Mouse (Mus musculus) gastrocnemius, postnatal 10 days (tissue): Measurements from ENCODE around the gene Fam178b. TPM values are rescaled to one million over a fixed set of nuclear protein-coding genes. Genes with fewer than 3 reads are reported as not detected.
A peak's percentile ranks its signal among the peaks of the same experiment; 100 is the strongest.
"Not testable (repeated sequence)": the region's sequence is repeated elsewhere in the genome, so short reads cannot be mapped to it uniquely, and the experiment has no call there.

ENCODE experiments used
- DNase-seq: peaks from one replicate; pipeline ENCODE4 v3.0.0; 2021; ENCODE audit warnings: mixed read lengths
- total RNA-seq, 2 experiments: library from RNA; stranded (reverse); gene quantifications; 2 replicates each; pipeline ENCODE4 v1.2.3; 2021

Gene Fam178b
- total RNA-seq, 2 experiments from 2014 or later: 3.0 to 3.1 TPM

DNA sequence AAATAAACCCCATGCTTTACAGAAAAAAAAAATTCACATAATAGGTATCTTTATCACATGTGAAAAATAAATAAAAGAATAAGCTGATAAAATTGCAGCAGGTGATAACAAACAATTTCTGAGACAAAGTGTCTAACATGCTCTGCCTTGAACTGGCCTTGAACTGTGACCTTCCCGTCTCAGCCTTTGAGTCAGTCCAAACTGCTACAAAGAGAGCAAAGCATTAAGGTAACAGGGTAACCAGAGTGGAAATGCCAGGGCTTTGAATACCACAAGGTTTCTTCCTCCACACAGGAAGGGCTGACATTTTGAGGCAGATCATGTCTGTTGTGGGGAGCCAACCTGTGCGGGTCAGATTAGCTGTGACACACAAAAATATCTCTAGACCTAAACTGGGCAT is 137.6 kb downstream of the Fam178b start:
- DNase-seq: no peak

DNA sequence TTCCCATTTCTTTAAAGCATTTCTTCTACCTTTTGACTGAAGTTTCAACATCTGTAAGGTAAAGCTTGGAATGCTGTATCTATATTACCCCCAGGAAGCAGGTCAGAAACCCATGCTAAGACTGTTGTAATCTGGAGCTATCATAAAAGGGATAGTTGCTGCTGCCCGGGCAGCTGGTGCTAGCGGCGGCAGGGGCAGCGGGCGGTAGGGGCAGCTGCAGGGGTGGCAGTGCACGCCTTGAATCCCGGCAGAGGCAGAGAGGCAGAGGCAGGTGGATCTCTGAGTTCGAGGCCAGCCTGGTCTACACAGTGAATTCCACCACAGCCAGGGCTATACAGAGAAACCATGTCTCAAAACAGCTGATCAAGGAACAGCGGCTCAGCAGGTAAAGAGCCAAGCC is 140.1 kb downstream of the Fam178b start:
- no peak for DNase-seq

DNA sequence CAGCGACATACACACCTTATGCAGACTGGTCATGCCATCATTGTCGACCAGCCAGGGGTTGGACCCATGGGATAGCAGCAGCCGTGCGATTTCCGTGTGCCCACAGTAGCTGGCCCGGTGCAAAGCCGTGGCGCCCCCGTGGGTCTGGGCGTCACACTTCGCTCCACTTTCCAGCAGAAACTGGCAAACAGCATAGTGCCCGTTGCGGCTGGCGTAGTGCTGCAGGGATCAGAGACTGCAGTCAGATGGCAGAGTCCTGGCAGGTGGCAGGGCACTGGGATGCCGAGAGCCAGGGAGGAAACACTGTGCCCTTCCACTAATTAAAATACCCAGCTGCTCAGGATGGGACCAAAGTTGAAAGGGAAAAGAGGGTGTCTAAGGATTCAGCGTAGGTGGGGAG is 141.1 kb downstream of the Fam178b start:
- no peak for DNase-seq

GRCm38 (mm10) chr1:36540807-36541206 is 142.2 kb downstream of the Fam178b start:
- no peak for DNase-seq

DNA sequence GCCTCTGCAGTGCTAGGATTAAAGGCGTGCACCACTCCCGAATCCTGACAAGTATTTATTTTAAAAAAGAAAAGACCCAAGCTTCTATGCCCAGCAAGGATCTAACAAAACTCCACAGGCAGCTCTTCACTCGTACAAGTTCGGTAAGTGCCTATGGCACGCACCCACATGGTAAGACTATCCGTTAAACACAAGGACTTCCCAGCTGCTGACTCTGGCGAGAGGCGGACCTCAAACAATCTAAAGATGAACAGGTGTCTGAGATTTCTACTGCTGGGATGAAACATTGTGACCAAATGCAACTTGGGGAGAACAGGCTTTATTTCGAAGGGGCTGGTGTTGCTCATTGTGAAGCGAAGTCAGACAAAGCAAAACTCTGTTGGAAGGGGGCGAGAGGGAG is 142.9 kb downstream of the Fam178b start:
- DNase-seq: no peak

GRCm38 (mm10) chr1:36539186-36539585 is 143.8 kb downstream of the Fam178b start, which contains the start of gene Gm42417:
Gm42417 (minus strand) TSS chr1:36539429.
- peak; percentile 73 for DNase-seq

DNA sequence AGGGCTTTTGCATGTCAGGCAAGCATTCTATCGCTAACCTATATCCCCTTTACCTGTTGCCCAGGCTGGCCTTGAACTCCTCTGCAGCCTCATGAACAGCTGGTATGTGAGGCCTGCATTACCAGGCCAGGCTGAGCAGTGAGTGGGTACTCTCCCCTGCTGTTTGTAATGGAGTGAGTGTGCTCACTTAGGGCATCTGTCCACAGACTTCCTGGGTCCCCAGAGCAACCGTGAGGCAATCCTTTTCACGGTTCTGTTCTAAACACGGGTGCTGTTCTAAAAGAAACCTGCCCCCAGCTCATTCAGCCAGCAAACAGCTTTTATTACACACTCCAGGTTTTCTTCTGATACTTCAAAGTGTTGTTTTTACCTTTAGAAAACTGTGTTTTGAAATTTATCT is 144.3 kb downstream of the Fam178b start:
- no peak for DNase-seq

DNA sequence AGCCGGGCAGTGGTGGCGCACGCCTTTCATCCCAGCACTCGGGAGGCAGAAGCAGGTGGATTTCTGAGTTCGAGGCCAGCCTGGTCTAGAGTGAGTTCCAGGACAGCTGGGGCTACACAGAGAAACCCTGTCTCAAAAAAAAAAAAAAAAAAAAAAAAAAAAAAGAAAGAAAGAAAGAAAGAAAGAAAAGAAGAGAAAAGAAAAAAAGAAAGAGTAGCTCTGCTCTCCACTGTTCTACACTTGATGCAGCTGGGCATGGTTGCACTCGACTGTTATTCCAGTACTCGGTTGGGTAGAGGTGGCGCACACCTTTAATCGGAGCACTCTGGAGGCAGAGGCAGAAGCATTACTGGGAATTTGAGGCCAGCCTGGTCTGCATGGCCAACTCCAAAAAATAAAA is 146.2 kb downstream of the Fam178b start, which contains the start of gene Ankrd23:
TSS of gene Ankrd23 (minus strand) at position 101 of the 400 bp plus-strand sequence.
- DNase-seq: not testable (repeated sequence)

DNA sequence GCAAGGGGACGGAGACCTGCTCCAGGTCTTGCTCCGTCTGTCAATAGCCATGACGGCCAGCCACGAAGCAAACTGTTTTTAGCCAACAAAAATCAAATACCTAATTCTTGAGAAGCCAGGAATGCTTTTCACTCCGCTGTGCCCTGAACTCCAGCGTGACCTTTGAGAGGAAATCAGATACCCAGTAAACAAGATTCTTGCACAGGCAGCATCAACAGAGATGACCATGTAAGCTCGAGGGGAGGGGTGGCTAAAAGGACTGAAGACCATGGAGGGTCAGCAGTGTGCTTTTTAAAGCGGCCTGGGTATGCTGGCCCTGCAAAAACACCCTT is 146.6 kb downstream of the Fam178b start:
- no peak for DNase-seq

GRCm38 (mm10) chr1:36535477-36536396 is 147.2 kb downstream of the Fam178b start:
- peak; percentile 80 for DNase-seq

GRCm38 (mm10) chr1:36534595-36535058 is 148.4 kb downstream of the Fam178b start:
- DNase-seq: no peak

DNA sequence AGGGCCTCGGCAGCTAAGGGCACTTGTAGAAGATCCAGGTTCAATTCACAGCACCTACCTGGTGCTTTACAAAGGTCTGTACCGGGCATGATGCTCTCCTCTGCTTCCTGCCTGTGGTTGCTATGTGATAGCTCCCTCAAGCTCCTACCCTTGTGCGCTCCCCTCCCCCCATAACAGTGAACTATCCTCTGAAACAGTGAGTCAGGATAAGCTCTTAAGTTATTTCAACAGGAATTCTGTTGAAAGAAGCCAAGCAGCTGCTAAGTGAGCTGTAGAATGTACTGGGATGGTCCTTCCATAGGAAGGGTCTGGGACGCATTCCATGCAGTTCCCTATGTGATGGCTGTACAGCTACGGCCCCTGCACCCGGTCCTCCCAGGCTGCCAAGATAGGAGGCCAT is 149.4 kb downstream of the Fam178b start:
- DNase-seq: no peak

DNA sequence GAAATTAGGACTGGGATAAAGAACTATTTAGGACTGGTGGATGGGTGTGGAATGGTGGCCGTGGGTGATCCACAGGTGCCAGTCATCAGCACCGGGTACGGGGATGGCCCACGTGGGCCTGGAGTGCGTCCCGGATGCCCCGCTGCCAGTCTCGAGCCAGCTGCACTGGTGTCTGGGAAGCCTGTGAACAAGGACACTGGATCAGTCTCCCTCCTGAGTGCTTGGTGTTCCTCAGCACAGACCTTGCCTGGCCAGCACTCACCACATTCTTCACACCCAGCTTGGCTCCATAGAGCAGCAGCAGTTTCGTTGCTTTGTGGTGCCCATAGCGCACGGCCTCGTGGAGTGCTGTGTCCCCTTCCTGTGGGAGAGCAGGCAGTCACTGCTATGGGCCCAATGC is 151.5 kb downstream of the Fam178b start:
- DNase-seq: no peak

GRCm38 (mm10) chr1:36530962-36531361 is 152.0 kb downstream of the Fam178b start:
- no peak for DNase-seq

DNA sequence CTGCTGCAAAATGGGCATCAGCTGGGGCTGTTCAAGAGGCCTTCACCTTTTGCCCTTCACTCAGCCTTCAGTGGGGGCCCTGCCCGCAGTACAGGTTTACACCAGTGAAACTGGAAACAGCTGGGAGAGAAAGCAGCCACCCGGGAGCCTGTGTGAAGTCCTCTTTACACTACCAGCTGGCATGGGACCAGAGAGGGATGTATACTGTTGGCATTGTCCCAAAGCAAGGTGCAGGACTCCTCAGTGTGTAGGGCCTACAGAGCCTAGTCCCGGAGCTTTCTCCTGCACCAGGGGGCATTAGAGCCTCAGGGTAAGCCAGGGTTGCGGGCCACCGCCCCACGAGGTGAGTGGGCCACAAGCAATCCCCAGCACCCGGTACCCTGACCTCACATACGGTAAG is 152.5 kb downstream of the Fam178b start:
- DNase-seq: no peak

- no peak for DNase-seq
Measured at GRCm38 (mm10) chr1:36529875-36530274, 153.1 kb downstream of the Fam178b start.

- no peak for DNase-seq
Measured at GRCm38 (mm10) chr1:36529274-36529673, 153.7 kb downstream of the Fam178b start.

GRCm38 (mm10) chr1:36528351-36528750 is 154.6 kb downstream of the Fam178b start:
- DNase-seq: no peak

GRCm38 (mm10) chr1:36526903-36527302 is 156.1 kb downstream of the Fam178b start:
- no peak for DNase-seq

- no peak for DNase-seq
Measured at GRCm38 (mm10) chr1:36525774-36526173, 157.2 kb downstream of the Fam178b start.

DNA sequence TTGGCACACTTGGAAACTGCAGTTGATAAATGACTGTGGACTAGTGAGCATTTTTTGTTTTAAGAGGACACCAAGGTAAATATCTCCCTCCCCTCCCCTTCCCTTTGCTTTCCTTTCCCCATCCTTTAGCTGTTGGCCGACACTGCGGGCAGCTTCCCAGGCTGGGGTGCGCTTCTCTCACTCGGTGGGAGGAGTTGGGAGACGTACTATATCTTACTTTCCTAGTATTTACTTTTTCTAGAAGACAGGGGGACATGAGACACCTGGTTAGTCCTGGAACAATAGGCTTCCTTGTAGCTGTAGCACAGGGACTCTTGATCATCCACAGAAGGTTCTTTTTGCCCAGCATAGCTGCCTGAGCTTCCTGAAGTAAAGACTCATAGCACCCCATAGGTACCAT is 158.9 kb downstream of the Fam178b start:
- DNase-seq: no peak

DNA sequence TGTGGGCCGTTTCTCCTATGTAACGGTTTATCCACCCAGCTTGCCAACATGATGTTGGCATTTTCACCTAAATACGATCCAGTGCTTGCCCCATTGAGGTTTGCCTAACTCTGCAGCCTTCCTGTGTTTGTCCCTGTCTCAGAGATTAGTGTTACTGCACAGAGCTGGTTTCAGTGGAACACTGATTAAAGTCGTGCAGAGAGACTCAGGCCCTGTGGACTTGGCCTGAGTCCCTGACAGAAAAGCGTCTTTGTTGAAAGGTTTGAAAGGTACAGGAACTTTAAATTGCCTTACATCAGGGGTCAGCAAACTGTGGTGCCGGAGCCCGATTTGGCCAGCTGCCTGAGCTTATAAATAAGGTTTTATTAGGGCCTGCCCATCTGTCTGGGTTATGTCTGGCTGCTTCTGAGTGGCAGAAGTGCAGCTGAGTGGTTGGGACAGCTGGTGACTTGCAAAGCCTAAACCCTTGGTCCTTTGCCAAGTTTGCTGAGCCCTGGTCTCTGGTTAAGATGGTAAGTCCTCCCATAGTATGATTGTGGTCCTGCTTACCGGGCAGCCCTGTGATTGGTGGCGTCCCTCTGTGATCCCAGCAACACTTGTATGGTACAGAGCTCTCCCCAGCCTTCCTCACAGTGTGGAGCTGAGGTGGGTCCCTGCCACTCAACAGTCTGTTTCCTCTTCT is 159.5 kb downstream of the Fam178b start:
- DNase-seq: no peak

- no peak for DNase-seq
Measured at GRCm38 (mm10) chr1:36522210-36522609, 160.8 kb downstream of the Fam178b start.
